Mouse (Mus musculus) mouse trophoblast stem cell (cell line): ENCODE results near the gene Strn3.

ENCODE experiments used
- in situ Hi-C, 2 experiments: fragments of 300-500 bp; cut with MseI, MboI; formaldehyde crosslinking; loops; 2 replicates in 1 of 2; 3 replicates in 1 of 2; pipeline ENCODE4 v1.15.1; 2025

The Strn3 gene

GRCm38 (mm10) chr12:51691845-51692632, at the start of gene Strn3:
Strn3 (minus strand) TSS chr12:51691897.
- in situ Hi-C loops: no loop called here

GRCm38 (mm10) chr12:51736807-51737206, 45.1 kb upstream of the Strn3 start:
- in situ Hi-C loops: no loop called here

- in situ Hi-C loops: no loop called here
These were observed 44.7 kb upstream of the Strn3 start for GRCm38 (mm10) chr12:51736381-51736780.

- in situ Hi-C loops: no loop called here
These were observed 44.2 kb upstream of the Strn3 start for GRCm38 (mm10) chr12:51735840-51736271.

- in situ Hi-C loops: no loop called here
These were observed 43.0 kb upstream of the Strn3 start for GRCm38 (mm10) chr12:51734605-51735211.

- in situ Hi-C loops: no loop called here
These were observed 38.1 kb upstream of the Strn3 start for GRCm38 (mm10) chr12:51729827-51730226.

GRCm38 (mm10) chr12:51729058-51729457, 37.4 kb upstream of the Strn3 start:
- in situ Hi-C loops: no loop called here

- in situ Hi-C loops: no loop called here
These were observed 30.1 kb upstream of the Strn3 start for GRCm38 (mm10) chr12:51721836-51722235.

GRCm38 (mm10) chr12:51718617-51719016, 26.9 kb upstream of the Strn3 start:
- in situ Hi-C loops: no loop called here

GRCm38 (mm10) chr12:51712685-51713084, 21.0 kb upstream of the Strn3 start:
- in situ Hi-C loops: no loop called here

- in situ Hi-C loops: no loop called here
These were observed 18.5 kb upstream of the Strn3 start for GRCm38 (mm10) chr12:51710154-51710553.

GRCm38 (mm10) chr12:51709741-51710140, 18.0 kb upstream of the Strn3 start:
- in situ Hi-C loops: no loop called here

- in situ Hi-C loops: no loop called here
These were observed 17.4 kb upstream of the Strn3 start for GRCm38 (mm10) chr12:51708941-51709686.

- in situ Hi-C loops: no loop called here
These were observed 15.1 kb upstream of the Strn3 start for GRCm38 (mm10) chr12:51706673-51707235.

GRCm38 (mm10) chr12:51705778-51706177, 14.1 kb upstream of the Strn3 start:
- in situ Hi-C loops: no loop called here

- in situ Hi-C loops: no loop called here
These were observed 12.9 kb upstream of the Strn3 start for GRCm38 (mm10) chr12:51704572-51704971.

GRCm38 (mm10) chr12:51703859-51704258, 12.2 kb upstream of the Strn3 start:
- in situ Hi-C loops: no loop called here

- in situ Hi-C loops: no loop called here
These were observed 10.0 kb upstream of the Strn3 start for GRCm38 (mm10) chr12:51701723-51702122.

- in situ Hi-C loops: no loop called here
These were observed 8.1 kb upstream of the Strn3 start for GRCm38 (mm10) chr12:51699623-51700393.

- in situ Hi-C loops: no loop called here
These were observed 4.5 kb upstream of the Strn3 start for GRCm38 (mm10) chr12:51696157-51696556.

GRCm38 (mm10) chr12:51694966-51695365, 3.3 kb upstream of the Strn3 start:
- in situ Hi-C loops: no loop called here
